Mouse (Mus musculus): Measurements from ENCODE around the gene Padi4. TPM values are rescaled to one million over a fixed set of nuclear protein-coding genes. Genes with fewer than 3 reads are reported as not detected.

Padi4 gene
- polyA plus RNA-seq, 1 experiment from 2014 or later: 0.30 TPM

Small RNA genes lying within 50 kb of the gene (microRNA-seq; reads per million reads assigned to microRNA genes)
- not detected for gene Gm25951

Other genes with a start within 250 kb of the Padi4 start
- 17.9 and 18.2 TPM in 2 replicates for gene Arhgef10l, start 108.2 kb downstream of the Padi4 start, polyA plus RNA-seq (2016; fragmentation: Nextera tagmentation; extraction: Ambion mirVana)
- gene Rcc2, start 73.7 kb downstream of the Padi4 start, polyA plus RNA-seq (2016; fragmentation: Nextera tagmentation; extraction: Ambion mirVana): 54.4 and 59.8 TPM in 2 replicates
- not detected in 2 replicates for gene Padi6, start 31.6 kb downstream of the Padi4 start, polyA plus RNA-seq (2016; fragmentation: Nextera tagmentation; extraction: Ambion mirVana)
- 0.28 and 0.60 TPM in 2 replicates for gene Padi3, start 36.4 kb upstream of the Padi4 start, polyA plus RNA-seq (2016; fragmentation: Nextera tagmentation; extraction: Ambion mirVana)
- gene Padi1, start 71.5 kb upstream of the Padi4 start, polyA plus RNA-seq (2016; fragmentation: Nextera tagmentation; extraction: Ambion mirVana): 0.10 and 0.22 TPM in 2 replicates
- gene Padi2, start 132.1 kb upstream of the Padi4 start, polyA plus RNA-seq (2016; fragmentation: Nextera tagmentation; extraction: Ambion mirVana): 0.97 and 1.6 TPM in 2 replicates
- gene Sdhb, start 187.0 kb upstream of the Padi4 start, polyA plus RNA-seq (2016; fragmentation: Nextera tagmentation; extraction: Ambion mirVana): 432 and 438 TPM in 2 replicates
- gene Atp13a2, start 212.6 kb upstream of the Padi4 start, polyA plus RNA-seq (2016; fragmentation: Nextera tagmentation; extraction: Ambion mirVana): 42.4 and 43.2 TPM in 2 replicates
- 399 and 480 TPM in 2 replicates for gene Mfap2, start 236.2 kb upstream of the Padi4 start, polyA plus RNA-seq (2016; fragmentation: Nextera tagmentation; extraction: Ambion mirVana)